Mouse (Mus musculus) CH12.LX (cell line): ENCODE results near the gene Fibp. TPM values are rescaled to one million over a fixed set of nuclear protein-coding genes. Genes with fewer than 3 reads are reported as not detected.

Source experiments
- DNase-seq: peaks from one replicate; pipeline ENCODE4 v3.0.0-alpha.2; 2013; ENCODE audit errors: extremely low read depth
- H3K27ac ChIP-seq: 2 replicates; pipeline ENCODE4 v1.5.1; 2012; ENCODE audit warnings: low read depth, mild to moderate bottlenecking, control low read depth, moderate library complexity; ENCODE audit not compliant: insufficient read depth
- H3K27me3 ChIP-seq: replicated peaks from 2 replicates; pipeline ENCODE3; 2012; ENCODE audit warnings: inconsistent platforms
- H3K36me3 ChIP-seq, 2 experiments: replicated peaks in 1 of 2; 2 replicates each; pipeline versions ENCODE3 to v1.6.1; 2012; ENCODE audit warnings: inconsistent platforms in 1 of 2, low read length in 1 of 2, mild to moderate bottlenecking in 1 of 2, mixed read lengths in 1 of 2, moderate library complexity in 1 of 2; ENCODE audit not compliant: control insufficient read depth in 1 of 2, insufficient read depth in 1 of 2
- H3K4me1 ChIP-seq, 2 experiments: 2 replicates each; pipeline ENCODE4 v1.6.1; 2012; ENCODE audit warnings: inconsistent platforms in 1 of 2, moderate library complexity in 1 of 2; ENCODE audit not compliant: insufficient read depth in 2 of 2, control insufficient read depth in 1 of 2
- H3K4me2 ChIP-seq: 2 replicates; pipeline ENCODE4 v1.6.1; 2012; ENCODE audit warnings: low read depth, mild to moderate bottlenecking, control low read depth; ENCODE audit not compliant: poor library complexity, insufficient read depth, severe bottlenecking
- H3K4me3 ChIP-seq, 3 experiments: fragments of 150-350 bp in 1 of 3; sonication (generic) in 1 of 3; replicated peaks in 1 of 3; 2 replicates each; pipeline versions ENCODE3 to v1.5.1; 2011 to 2012; ENCODE audit warnings: low read depth in 2 of 3, low read length in 2 of 3, mild to moderate bottlenecking in 2 of 3, moderate library complexity in 2 of 3, control low read depth in 1 of 3, improper control_type of control experiment in 1 of 3, inconsistent platforms in 1 of 3, mixed read lengths in 1 of 3; ENCODE audit not compliant: poor library complexity in 1 of 3
- H3K79me2 ChIP-seq: replicated peaks from 2 replicates; pipeline ENCODE4 v1.6.1; 2012; ENCODE audit warnings: mild to moderate bottlenecking, moderate library complexity; ENCODE audit not compliant: control insufficient read depth, poor library complexity, insufficient read depth, severe bottlenecking; ENCODE audit errors: extremely low read depth
- H3K9ac ChIP-seq: 2 replicates; pipeline ENCODE4 v1.6.1; 2012; ENCODE audit warnings: low read depth, mild to moderate bottlenecking, control low read depth, moderate library complexity; ENCODE audit not compliant: insufficient read depth
- H3K9me3 ChIP-seq: replicated peaks from 2 replicates; pipeline ENCODE3; 2012; ENCODE audit warnings: low read length, inconsistent platforms, mixed read lengths
- BHLHE40 ChIP-seq: IDR thresholded peaks from 2 replicates; pipeline ENCODE4 v1.6.1; 2011; ENCODE audit warnings: mild to moderate bottlenecking, low read depth, low read length, improper control_type of control experiment
- E2F4 ChIP-seq: IDR thresholded peaks from 2 replicates; pipeline ENCODE4 v1.6.1; 2011; ENCODE audit warnings: low read depth, low read length, improper control_type of control experiment; ENCODE audit not compliant: insufficient replicate concordance
- EP300 ChIP-seq: IDR thresholded peaks from 2 replicates; pipeline ENCODE4 v1.6.1; 2011; ENCODE audit warnings: low read length, improper control_type of control experiment
- GABPA ChIP-seq: IDR thresholded peaks from 2 replicates; pipeline ENCODE4 v1.6.1; 2012; ENCODE audit warnings: low read depth, low read length, improper control_type of control experiment, inconsistent platforms; ENCODE audit not compliant: insufficient replicate concordance
- HCFC1 ChIP-seq: IDR thresholded peaks from 2 replicates; pipeline ENCODE4 v1.6.1; 2012; ENCODE audit warnings: low read depth, mild to moderate bottlenecking, inconsistent platforms, low read length, improper control_type of control experiment
- IRF4 ChIP-seq: IDR thresholded peaks from 2 replicates; pipeline ENCODE4 v1.6.1; 2014; ENCODE audit warnings: low read depth, mild to moderate bottlenecking, inconsistent platforms, low read length, improper control_type of control experiment
- KAT2A ChIP-seq: IDR thresholded peaks from 2 replicates; pipeline ENCODE4 v1.6.1; 2012; ENCODE audit warnings: low read length, improper control_type of control experiment, inconsistent platforms; ENCODE audit not compliant: insufficient replicate concordance
- MAFK ChIP-seq: IDR thresholded peaks from 2 replicates; pipeline ENCODE4 v1.6.1; 2011; ENCODE audit warnings: low read length, improper control_type of control experiment; ENCODE audit not compliant: insufficient replicate concordance
- MAX ChIP-seq: IDR thresholded peaks from 2 replicates; pipeline ENCODE4 v1.6.1; 2011; ENCODE audit warnings: low read length, improper control_type of control experiment
- MAZ ChIP-seq: IDR thresholded peaks from 2 replicates; pipeline ENCODE4 v1.6.1; 2012; ENCODE audit warnings: low read depth, mild to moderate bottlenecking, inconsistent platforms, low read length, improper control_type of control experiment, moderate library complexity
- MEF2A ChIP-seq: IDR thresholded peaks from 2 replicates; pipeline ENCODE4 v1.6.1; 2014; ENCODE audit warnings: low read depth, mild to moderate bottlenecking, inconsistent platforms, low read length, improper control_type of control experiment, borderline replicate concordance
- MXI1 ChIP-seq: IDR thresholded peaks from 2 replicates; pipeline ENCODE4 v1.6.1; 2011; ENCODE audit warnings: mild to moderate bottlenecking, low read depth, low read length, improper control_type of control experiment
- PAX5 ChIP-seq: IDR thresholded peaks from 2 replicates; pipeline ENCODE4 v1.6.1; 2012; ENCODE audit warnings: low read length, inconsistent platforms, mixed read lengths
- POLR2A ChIP-seq: IDR thresholded peaks from 2 replicates; pipeline ENCODE4 v1.6.1; 2011; ENCODE audit warnings: low read depth, mild to moderate bottlenecking, improper control_type of control experiment, low read length
- POLR2AphosphoS2 ChIP-seq: IDR thresholded peaks from 2 replicates; pipeline ENCODE4 v1.6.1; 2011; ENCODE audit warnings: low read depth, low read length, improper control_type of control experiment
- SIN3A ChIP-seq: IDR thresholded peaks from 2 replicates; pipeline ENCODE4 v1.6.1; 2012; ENCODE audit warnings: low read length, improper control_type of control experiment, inconsistent platforms
- SMC3 ChIP-seq: IDR thresholded peaks from 2 replicates; pipeline ENCODE4 v1.6.1; 2011; ENCODE audit warnings: low read depth, low read length, improper control_type of control experiment
- TCF12 ChIP-seq: IDR thresholded peaks from 2 replicates; pipeline ENCODE4 v1.6.1; 2014; ENCODE audit warnings: low read depth, mild to moderate bottlenecking, inconsistent platforms, low read length, improper control_type of control experiment
- USF1 ChIP-seq: IDR thresholded peaks from 2 replicates; pipeline ENCODE4 v1.6.1; 2014; ENCODE audit warnings: low read depth, mild to moderate bottlenecking, inconsistent platforms, low read length, improper control_type of control experiment
- USF2 ChIP-seq: conservative IDR thresholded peaks from 2 replicates; pipeline ENCODE4 v1.6.1; 2011; ENCODE audit warnings: low read depth, low read length, improper control_type of control experiment
- ZC3H11A ChIP-seq: IDR thresholded peaks from 2 replicates; pipeline ENCODE4 v1.6.1; 2012; ENCODE audit warnings: low read depth, mild to moderate bottlenecking, inconsistent platforms, low read length, improper control_type of control experiment
- dilution Hi-C: fragments of 300-500 bp; cut with MboI; formaldehyde crosslinking; loops from 2 replicates; pipeline ENCODE4 v1.14.3; 2020; ENCODE audit warnings: low sequenced_read_pairs; ENCODE audit not compliant: extremely low pct_unique_long_range_greater_than_20kb, extremely low pct_ligation_motif_present
- in situ Hi-C: fragments of 300-500 bp; cut with MboI; formaldehyde crosslinking; loops from 3 replicates; pipeline ENCODE4 v1.14.3; 2019; ENCODE audit warnings: low sequenced_read_pairs, low pct_ligation_motif_present, low pct_unique_long_range_greater_than_20kb, mixed read lengths
- polyA plus RNA-seq: library from polyadenylated mRNA; unstranded; fragments of >175 nt; gene quantifications from 2 replicates; pipeline ENCODE4 v1.2.1, GENCODE M21; 2012; ENCODE audit warnings: low read depth; ENCODE audit not compliant: insufficient read length
- total RNA-seq, 2 experiments: library from RNA; depleted of rRNA; stranded (reverse); fragments of 300-350 nt in 1 of 2; fragments of >200 nt in 1 of 2; gene quantifications; 2 replicates each; pipeline ENCODE4 v1.2.3; 2012 to 2014

Fibp gene
- total and polyA plus RNA-seq, 3 experiments = 29.1 to 74.9 (median 37.5) TPM

DNA sequence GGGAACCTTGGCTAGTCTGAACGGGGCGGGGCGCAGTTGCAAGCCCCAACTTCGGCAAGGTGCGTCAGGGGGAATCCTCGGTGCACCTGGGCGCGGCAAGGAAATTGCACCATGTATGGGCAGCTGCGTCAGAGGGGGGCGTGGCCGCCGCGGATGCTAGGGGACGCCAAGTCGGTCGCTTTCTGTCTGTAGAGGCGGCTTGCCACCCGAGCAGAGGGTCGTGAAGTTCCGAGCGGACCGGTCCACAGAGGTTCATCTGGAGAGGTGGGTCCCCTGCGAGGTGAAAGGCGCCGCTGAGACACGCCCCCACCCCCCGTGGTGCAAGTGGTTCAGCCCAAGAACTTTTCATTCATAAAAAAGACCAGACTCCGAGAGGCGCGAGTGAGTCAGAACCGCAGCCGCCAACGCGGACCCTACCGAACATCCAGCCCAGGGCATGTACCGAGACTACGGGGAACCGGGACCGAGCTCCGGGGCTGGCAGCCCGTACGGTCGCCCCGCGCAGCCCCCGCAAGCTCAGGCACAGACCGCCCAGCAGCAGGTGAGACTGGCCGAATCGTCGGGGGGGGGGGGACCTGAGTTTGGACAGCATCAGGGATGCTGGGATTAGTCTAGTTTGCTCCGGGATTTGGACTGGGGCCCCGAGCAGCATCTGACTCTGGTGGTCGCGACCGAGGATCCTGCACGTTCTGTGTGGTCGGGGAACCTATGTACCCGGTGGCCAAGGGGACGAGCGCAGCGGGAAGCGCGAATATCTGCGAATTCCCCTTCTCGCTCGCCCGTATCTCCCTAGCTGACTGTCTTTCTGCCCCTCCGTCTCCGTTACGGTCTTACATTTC, 12.7 kb upstream of the Fibp start, which contains the start of gene Fosl1 (continued):
- TF ChIP-seq POLR2AphosphoS2 (no peak), SIN3A (peak; percentile 64; the same call in 1 of the 2 replicates), POLR2A (no peak), USF1 (no peak), MEF2A (no peak), SMC3 (no peak), KAT2A (no peak)

DNA sequence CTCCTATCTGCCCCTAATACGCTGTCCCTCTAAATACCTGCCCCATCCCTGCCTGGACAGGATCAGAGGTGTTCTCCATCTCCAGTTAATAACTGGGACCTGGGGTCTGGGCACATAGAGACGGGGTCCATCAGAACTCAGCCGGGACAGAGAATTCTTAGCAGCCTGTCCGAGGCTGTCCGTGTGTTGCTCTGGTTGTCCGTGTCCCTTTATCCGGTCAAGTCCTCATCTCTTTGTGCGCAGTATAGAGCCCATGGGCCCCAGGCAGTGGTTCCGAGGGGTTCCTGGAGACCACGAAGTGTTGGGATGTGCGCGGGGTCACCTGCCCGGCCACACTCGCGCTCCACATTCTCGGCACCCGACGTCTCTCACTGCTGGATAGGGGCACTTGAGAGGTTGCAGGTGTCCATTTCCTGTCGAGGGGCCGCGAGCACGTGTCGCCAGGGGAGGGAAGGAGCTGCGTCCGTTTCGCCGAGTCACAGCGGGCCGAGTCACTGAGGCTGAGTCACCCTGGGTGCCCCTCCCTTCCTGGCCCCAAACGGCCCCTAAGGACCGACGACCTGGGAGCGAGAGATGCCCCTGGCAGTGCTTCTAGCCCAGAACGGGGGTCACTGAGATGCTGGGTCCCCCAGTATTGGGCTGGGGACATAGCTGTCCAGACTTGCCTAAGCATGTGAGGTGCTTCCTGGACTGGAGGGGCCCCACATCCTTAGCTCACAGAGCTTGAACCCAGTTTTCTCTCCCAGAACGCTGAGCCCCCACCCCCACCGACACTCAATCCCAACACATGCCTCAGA, 11.9 kb upstream of the Fibp start:
- Histone ChIP-seq H3K4me1 (peaks cover 9 to 20% of the 10 kb centered on the region in 2 experiments), H3K9ac (no peak overlapping the region), H3K9me3 (no peaks in the 10 kb centered on the region), H3K4me2 (peak overlapping the region; percentile 83), H3K27me3 (peaks cover 39% of the 10 kb centered on the region), H3K27ac (no peak overlapping the region), H3K79me2 (no peaks in the 10 kb centered on the region), H3K36me3 (peaks cover 0 to 1% of the 10 kb centered on the region in 2 experiments), H3K4me3 (peak overlapping the region in 1 of 3 experiments; percentile 38)
- in situ Hi-C loops = no loop called here
- no peak for DNase-seq
- no peak for TF ChIP-seq IRF4
- peak; percentile 63; the same call in 1 of the 2 replicates for TF ChIP-seq BHLHE40
- TF ChIP-seq USF1 = no peak
- peak; percentile 71; the same call in 1 of the 2 replicates for TF ChIP-seq MAX
- TF ChIP-seq MAFK = 0 out of 2 replicates have a peak, but pooled peaks have one; percentile 5
- dilution Hi-C loops = no loop called here

DNA sequence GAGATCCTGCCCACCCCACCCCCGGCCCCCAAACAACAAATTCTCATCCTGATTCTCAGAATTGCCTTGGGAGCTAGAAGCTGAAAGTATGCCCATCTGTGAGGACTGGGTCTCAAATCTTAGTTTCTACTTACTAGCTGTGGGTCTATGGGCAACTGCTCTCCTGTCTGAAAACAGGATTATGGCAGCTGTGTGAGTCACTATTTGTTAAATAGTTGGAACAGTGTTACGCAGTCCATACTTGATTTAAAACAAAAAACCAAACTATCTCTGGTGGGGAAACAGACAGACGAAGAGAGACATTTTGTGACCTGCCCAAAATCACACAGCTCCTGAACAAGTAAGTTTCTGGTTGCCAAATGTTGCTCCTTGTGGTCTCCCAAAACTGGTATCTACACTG, 10.7 kb upstream of the Fibp start:
- no peak overlapping the region for H3K4me3 ChIP-seq
- H3K9me3 ChIP-seq = no peaks in the 10 kb centered on the region
- no peak for TF ChIP-seq BHLHE40
- TF ChIP-seq IRF4 = no peak
- TF ChIP-seq USF2 = no peak
- TF ChIP-seq HCFC1 = no peak
- no peak for TF ChIP-seq MEF2A
- TF ChIP-seq KAT2A = no peak
- TF ChIP-seq MXI1 = no peak
- no peak for TF ChIP-seq E2F4
- TF ChIP-seq GABPA = no peak
- no peak for TF ChIP-seq MAZ
- TF ChIP-seq PAX5 = no peak
- TF ChIP-seq EP300 = no peak
- TF ChIP-seq ZC3H11A = no peak
- no peak for TF ChIP-seq TCF12
- no peak overlapping the region for H3K9ac ChIP-seq
- no peak overlapping the region for H3K27ac ChIP-seq
- H3K36me3 ChIP-seq = peaks cover 0 to 11% of the 10 kb centered on the region in 2 experiments
- H3K4me1 ChIP-seq = peaks cover 9 to 20% of the 10 kb centered on the region in 2 experiments
- H3K79me2 ChIP-seq = no peaks in the 10 kb centered on the region
- peaks cover 29% of the 10 kb centered on the region for H3K27me3 ChIP-seq
- in situ Hi-C loops = no loop called here
- DNase-seq = no peak
- H3K4me2 ChIP-seq = no peak overlapping the region
- dilution Hi-C loops = no loop called here
